Mouse (Mus musculus) forebrain, embryonic 13.5 days (tissue): Measurements from ENCODE around the gene Clec16a. TPM values are rescaled to one million over a fixed set of nuclear protein-coding genes. Genes with fewer than 3 reads are reported as not detected.

ENCODE experiments used
- ATAC-seq: fragments of 200-750 bp; cut with Nextera tagmentation; 2 replicates; pipeline ENCODE4 v1.8.0; 2017
- H3K27ac ChIP-seq: fragments of 300-500 bp; sonication (generic); 2 replicates; pipeline ENCODE4 v1.5.1; 2015; ENCODE audit warnings: inconsistent platforms, mild to moderate bottlenecking, moderate library complexity
- H3K27me3 ChIP-seq: fragments of 300-500 bp; sonication (generic); 2 replicates; pipeline ENCODE4 v1.6.1; 2015; ENCODE audit warnings: mild to moderate bottlenecking, inconsistent platforms
- H3K36me3 ChIP-seq: fragments of 300-500 bp; sonication (generic); 2 replicates; pipeline ENCODE4 v1.6.1; 2015; ENCODE audit warnings: mild to moderate bottlenecking, inconsistent platforms; ENCODE audit not compliant: poor library complexity, severe bottlenecking
- H3K4me1 ChIP-seq: fragments of 300-500 bp; sonication (generic); 2 replicates; pipeline ENCODE4 v1.6.1; 2015; ENCODE audit warnings: inconsistent platforms
- H3K4me2 ChIP-seq: fragments of 300-500 bp; sonication (generic); 2 replicates; pipeline ENCODE4 v1.6.1; 2015; ENCODE audit warnings: inconsistent platforms, mild to moderate bottlenecking, moderate library complexity
- H3K4me3 ChIP-seq: fragments of 300-500 bp; sonication (generic); 2 replicates; pipeline ENCODE4 v1.5.1; 2015; ENCODE audit warnings: mild to moderate bottlenecking, inconsistent platforms
- H3K9ac ChIP-seq: fragments of 300-500 bp; sonication (generic); 2 replicates; pipeline ENCODE4 v1.6.1; 2015; ENCODE audit warnings: mild to moderate bottlenecking, inconsistent platforms
- H3K9me3 ChIP-seq: fragments of 300-500 bp; sonication (generic); replicated peaks from 2 replicates; pipeline ENCODE4 v1.6.1; 2016; ENCODE audit warnings: inconsistent platforms
- WGBS: fragments of 180-500 bp; shearing (Covaris S2); methylation state at CpG from one replicate; pipeline ENCODE4 v1.1.7; 2015; 5-methylcytosine and 5-hydroxymethylcytosine counted together
- polyA plus RNA-seq: library from polyadenylated mRNA; unstranded; fragments of >200 nt; fragmentation: Nextera tagmentation; extraction: Ambion mirVana; gene quantifications from 2 replicates; pipeline ENCODE4 v1.2.1, GENCODE M21; 2015

Gene Clec16a
- polyA plus RNA-seq, 1 experiment from 2014 or later: 61.7 TPM

- Histone ChIP-seq H3K27ac (no peak overlapping the region), H3K27me3 (no peaks in the 10 kb centered on the region), H3K4me1 (no peaks in the 10 kb centered on the region), H3K9me3 (no peaks in the 10 kb centered on the region), H3K4me2 (no peak overlapping the region), H3K36me3 (no peaks in the 10 kb centered on the region), H3K4me3 (no peak overlapping the region), H3K9ac (no peak overlapping the region)
- no peak for ATAC-seq
- WGBS: 89% methylated on average over 3 of the region's 3 CpGs
These were observed 193.7 kb downstream of the Clec16a start for GRCm38 (mm10) chr16:10738866-10739265.

- H3K27me3 ChIP-seq: no peaks in the 10 kb centered on the region
- H3K27ac ChIP-seq: no peak overlapping the region
- no peaks in the 10 kb centered on the region for H3K36me3 ChIP-seq
- no peak overlapping the region for H3K4me2 ChIP-seq
- no peaks in the 10 kb centered on the region for H3K9me3 ChIP-seq
- no peak for ATAC-seq
- H3K9ac ChIP-seq: no peak overlapping the region
- no peaks in the 10 kb centered on the region for H3K4me1 ChIP-seq
- no peak overlapping the region for H3K4me3 ChIP-seq
- WGBS: 78% methylated on average over 9 of the region's 9 CpGs
These were observed 194.8 kb downstream of the Clec16a start for GRCm38 (mm10) chr16:10739854-10740398.

DNA sequence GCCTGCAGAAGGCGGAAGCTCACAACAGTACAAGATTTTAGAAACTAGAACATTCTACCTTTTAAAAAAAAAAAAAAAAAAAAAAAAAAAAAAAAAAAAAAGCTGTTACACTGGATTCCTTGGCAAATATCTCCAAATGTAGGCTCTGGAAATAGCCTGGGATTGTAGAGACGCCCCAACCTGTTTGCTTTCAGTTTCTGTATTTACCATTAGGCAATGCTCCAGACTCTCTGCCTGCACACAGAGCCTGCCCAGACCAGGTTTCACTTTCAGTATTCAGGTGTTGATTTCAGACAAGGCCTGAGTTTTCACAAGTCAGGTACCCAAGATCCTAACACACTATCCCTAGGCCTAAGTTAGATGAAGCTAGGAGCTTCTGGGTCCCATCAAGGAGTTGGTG is 195.9 kb downstream of the Clec16a start:
- ATAC-seq: no peak
- Histone ChIP-seq H3K36me3 (no peaks in the 10 kb centered on the region), H3K27me3 (no peaks in the 10 kb centered on the region), H3K4me2 (no peak overlapping the region), H3K4me3 (no peak overlapping the region), H3K4me1 (no peaks in the 10 kb centered on the region), H3K27ac (no peak overlapping the region), H3K9me3 (no peaks in the 10 kb centered on the region), H3K9ac (no peak overlapping the region)
- WGBS: 95% methylated on average over 2 of the region's 2 CpGs

- Histone ChIP-seq H3K9ac (no peak overlapping the region), H3K4me2 (no peak overlapping the region), H3K4me3 (no peak overlapping the region), H3K9me3 (no peaks in the 10 kb centered on the region), H3K27me3 (no peaks in the 10 kb centered on the region), H3K4me1 (peaks cover 8% of the 10 kb centered on the region), H3K27ac (no peak overlapping the region), H3K36me3 (no peaks in the 10 kb centered on the region)
- no peak for ATAC-seq
- 79% methylated on average over 7 of the region's 7 CpGs for WGBS
These were observed 204.1 kb downstream of the Clec16a start for GRCm38 (mm10) chr16:10749226-10749625.

DNA sequence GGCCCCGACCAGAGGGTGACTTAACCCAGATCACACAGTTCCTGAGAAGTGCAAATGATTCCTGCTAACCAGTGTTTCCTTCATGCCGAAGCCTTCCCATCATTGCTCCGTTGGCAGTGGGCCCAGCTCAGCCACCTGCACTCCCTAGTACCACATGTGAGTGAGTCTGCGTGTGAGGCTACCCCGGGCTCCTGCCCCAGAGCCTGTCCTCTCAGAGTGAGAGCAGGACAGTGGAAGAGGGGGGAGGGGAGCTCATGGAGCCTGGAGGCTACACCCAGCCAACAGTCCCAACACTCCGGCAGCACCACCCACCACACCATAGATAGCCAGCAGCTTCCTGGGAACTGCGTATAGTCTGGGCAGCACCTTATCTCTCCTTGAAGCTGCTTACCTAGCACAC is 204.7 kb downstream of the Clec16a start:
- Histone ChIP-seq H3K4me3 (no peak overlapping the region), H3K9me3 (no peaks in the 10 kb centered on the region), H3K4me2 (no peak overlapping the region), H3K9ac (no peak overlapping the region), H3K4me1 (peaks cover 8% of the 10 kb centered on the region), H3K36me3 (no peaks in the 10 kb centered on the region), H3K27me3 (no peaks in the 10 kb centered on the region), H3K27ac (no peak overlapping the region)
- WGBS: 65% methylated on average over 7 of the region's 7 CpGs
- ATAC-seq: peak; percentile 74

- no peak overlapping the region for H3K4me2 ChIP-seq
- no peaks in the 10 kb centered on the region for H3K27me3 ChIP-seq
- no peak overlapping the region for H3K4me3 ChIP-seq
- peaks cover 4% of the 10 kb centered on the region for H3K4me1 ChIP-seq
- H3K9me3 ChIP-seq: no peaks in the 10 kb centered on the region
- no peak overlapping the region for H3K9ac ChIP-seq
- 84% methylated on average over 3 of the region's 3 CpGs for WGBS
- no peak overlapping the region for H3K27ac ChIP-seq
- no peak for ATAC-seq
- H3K36me3 ChIP-seq: no peaks in the 10 kb centered on the region
These were observed 209.6 kb downstream of the Clec16a start for GRCm38 (mm10) chr16:10754521-10755296.

DNA sequence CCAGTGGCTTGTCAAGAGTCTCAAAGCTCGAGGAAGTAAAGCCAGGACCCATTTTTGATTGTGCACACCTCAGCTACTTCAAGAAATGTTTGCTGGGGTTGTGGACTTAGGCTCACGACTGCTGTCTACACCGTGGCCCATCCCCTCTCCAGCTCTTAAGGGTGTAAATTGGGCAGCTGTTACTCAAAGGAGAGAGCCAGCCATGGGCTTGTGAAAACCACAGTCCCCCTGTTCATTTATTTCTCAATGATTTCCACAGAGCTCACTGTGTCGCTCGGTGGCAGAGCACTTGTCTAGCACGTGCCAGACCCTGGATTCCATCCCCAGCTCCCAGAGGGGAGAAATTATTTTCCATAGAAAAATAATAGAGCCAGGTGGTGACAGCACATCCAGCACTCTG is 211.0 kb downstream of the Clec16a start:
- H3K27me3 ChIP-seq: no peaks in the 10 kb centered on the region
- no peaks in the 10 kb centered on the region for H3K4me1 ChIP-seq
- no peak overlapping the region for H3K4me2 ChIP-seq
- 75% methylated on average over 5 of the region's 6 CpGs for WGBS
- H3K36me3 ChIP-seq: no peaks in the 10 kb centered on the region
- ATAC-seq: no peak
- no peaks in the 10 kb centered on the region for H3K9me3 ChIP-seq
- H3K4me3 ChIP-seq: no peak overlapping the region
- no peak overlapping the region for H3K9ac ChIP-seq
- H3K27ac ChIP-seq: no peak overlapping the region

GRCm38 (mm10) chr16:10761182-10761581 is 216.0 kb downstream of the Clec16a start:
- Histone ChIP-seq H3K4me1 (no peaks in the 10 kb centered on the region), H3K4me3 (no peak overlapping the region), H3K27ac (no peak overlapping the region), H3K4me2 (no peak overlapping the region), H3K9ac (no peak overlapping the region), H3K36me3 (no peaks in the 10 kb centered on the region), H3K27me3 (no peaks in the 10 kb centered on the region), H3K9me3 (no peaks in the 10 kb centered on the region)
- WGBS: 78% methylated on average over 8 of the region's 8 CpGs
- no peak for ATAC-seq

DNA sequence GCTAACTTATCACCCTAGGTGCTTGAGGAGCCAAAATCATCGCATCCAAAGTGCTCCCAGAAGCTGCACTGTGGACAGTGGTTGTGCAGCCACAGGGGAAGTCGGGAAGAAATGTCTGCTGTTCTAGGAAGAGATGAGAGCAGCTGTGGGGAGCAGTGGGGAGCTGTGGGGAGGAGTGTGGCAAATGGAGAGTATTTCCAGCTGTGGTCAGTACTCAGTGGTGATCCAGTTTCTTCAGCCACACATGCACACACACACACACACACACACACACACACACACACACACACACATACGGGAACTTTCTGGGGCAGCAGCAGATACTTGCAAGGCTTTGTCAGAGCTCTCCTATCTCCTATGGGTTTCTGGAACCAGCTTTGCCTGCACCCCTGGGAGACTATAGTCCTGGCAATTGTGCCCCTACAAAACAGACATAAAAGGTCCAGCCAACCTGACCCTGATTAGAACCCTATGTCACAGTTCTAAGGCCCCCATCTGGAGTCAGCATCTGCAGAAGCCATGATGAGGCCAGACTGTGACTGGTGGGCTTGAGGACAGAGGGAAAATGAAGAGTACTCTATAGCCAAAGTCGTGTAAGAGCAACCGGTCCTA is 217.5 kb downstream of the Clec16a start:
- ATAC-seq: no peak
- no peak overlapping the region for H3K4me2 ChIP-seq
- H3K4me3 ChIP-seq: no peak overlapping the region
- no peaks in the 10 kb centered on the region for H3K36me3 ChIP-seq
- no peak overlapping the region for H3K27ac ChIP-seq
- no peaks in the 10 kb centered on the region for H3K4me1 ChIP-seq
- H3K27me3 ChIP-seq: no peaks in the 10 kb centered on the region
- H3K9me3 ChIP-seq: no peaks in the 10 kb centered on the region
- H3K9ac ChIP-seq: no peak overlapping the region
- WGBS: 75% methylated on average over 5 of the region's 5 CpGs

- Histone ChIP-seq H3K9ac (no peak overlapping the region), H3K4me1 (no peaks in the 10 kb centered on the region), H3K27me3 (0 out of 2 replicates have a peak, but pooled peaks cover 1% of the 10 kb centered on the region), H3K4me2 (no peak overlapping the region), H3K36me3 (no peaks in the 10 kb centered on the region), H3K27ac (no peak overlapping the region), H3K9me3 (no peaks in the 10 kb centered on the region), H3K4me3 (no peak overlapping the region)
- ATAC-seq: no peak
- WGBS: 57% methylated on average over 6 of the region's 6 CpGs
These were observed 218.6 kb downstream of the Clec16a start for GRCm38 (mm10) chr16:10763540-10764264.

DNA sequence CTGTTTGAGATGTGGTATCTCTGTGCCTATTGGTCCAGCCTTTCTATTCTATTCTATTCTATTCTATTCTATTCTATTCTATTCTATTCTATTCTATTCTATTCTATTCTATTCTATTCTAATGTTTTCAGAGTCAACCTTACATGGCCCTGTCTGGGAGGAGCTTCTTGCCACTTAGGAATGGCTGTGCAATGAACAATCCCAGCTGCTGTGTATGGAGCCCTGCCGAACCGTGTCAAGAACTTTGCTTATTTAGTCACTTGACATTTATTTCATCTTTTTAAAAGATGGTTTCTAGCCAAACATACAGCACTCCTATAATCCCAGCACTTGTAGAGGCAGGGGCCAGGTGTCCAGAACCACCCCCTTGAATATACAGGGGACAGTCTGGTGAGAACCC is 219.2 kb downstream of the Clec16a start:
- H3K9me3 ChIP-seq: no peaks in the 10 kb centered on the region
- H3K4me2 ChIP-seq: no peak overlapping the region
- H3K27me3 ChIP-seq: 0 out of 2 replicates have a peak, but pooled peaks cover 3% of the 10 kb centered on the region
- no peak overlapping the region for H3K4me3 ChIP-seq
- 73% methylated on average over 2 of the region's 2 CpGs for WGBS
- no peaks in the 10 kb centered on the region for H3K36me3 ChIP-seq
- H3K9ac ChIP-seq: no peak overlapping the region
- no peak overlapping the region for H3K27ac ChIP-seq
- H3K4me1 ChIP-seq: no peaks in the 10 kb centered on the region
- ATAC-seq: no peak

- Histone ChIP-seq H3K9me3 (no peaks in the 10 kb centered on the region), H3K4me2 (no peak overlapping the region), H3K27me3 (0 out of 2 replicates have a peak, but pooled peaks cover 3% of the 10 kb centered on the region), H3K9ac (no peak overlapping the region), H3K27ac (no peak overlapping the region), H3K4me3 (no peak overlapping the region), H3K4me1 (no peaks in the 10 kb centered on the region), H3K36me3 (no peaks in the 10 kb centered on the region)
- 33% methylated on average over 4 of the region's 4 CpGs for WGBS
- no peak for ATAC-seq
These were observed 222.0 kb downstream of the Clec16a start for GRCm38 (mm10) chr16:10767158-10767557.
